Mouse (Mus musculus): Measurements from ENCODE around the gene Neurl3. TPM values are rescaled to one million over a fixed set of nuclear protein-coding genes. Genes with fewer than 3 reads are reported as not detected.

The Neurl3 gene
- polyA plus RNA-seq, 1 experiment from 2014 or later, result 0.33 TPM

GRCm38 (mm10) chr1:36302273-36302672, 27.8 kb upstream of the Neurl3 start:
- Histone ChIP-seq H3K27ac (ENCODE audit: low read depth, low read length) (no peak overlapping the region), H3K27me3 (ENCODE audit: control insufficient read depth, insufficient read depth, low read length) (peaks cover 7% of the 10 kb centered on the region), H3K36me3 (ENCODE audit: control insufficient read depth, insufficient read depth, low read length) (no peaks in the 10 kb centered on the region), H3K4me2 (no peak overlapping the region), H3K4me1 (ENCODE audit: control insufficient read depth, insufficient read depth, low read length) (peaks cover 5% of the 10 kb centered on the region), H3K9me3 (ENCODE audit: control insufficient read depth, low read length) (no peaks in the 10 kb centered on the region), H3K4me3 (ENCODE audit: low read depth, low read length) (no peak overlapping the region), H3K9ac (ENCODE audit: low read length) (no peak overlapping the region)
- peak; percentile 56 for DNase-seq (ENCODE audit: low spot score, missing footprints)
- 76% methylated on average over 8 of the region's 8 CpGs for WGBS
- ATAC-seq (ENCODE audit: low FRiP score), result no peak

GRCm38 (mm10) chr1:36300486-36300885, 26.0 kb upstream of the Neurl3 start:
- H3K9ac ChIP-seq (ENCODE audit: low read length), result no peak overlapping the region
- H3K4me2 ChIP-seq, result no peak overlapping the region
- H3K27me3 ChIP-seq (ENCODE audit: control insufficient read depth, insufficient read depth, low read length), result peaks cover 7% of the 10 kb centered on the region
- H3K27ac ChIP-seq (ENCODE audit: low read depth, low read length), result no peak overlapping the region
- H3K36me3 ChIP-seq (ENCODE audit: control insufficient read depth, insufficient read depth, low read length), result no peaks in the 10 kb centered on the region
- no peak overlapping the region for H3K4me3 ChIP-seq (ENCODE audit: low read depth, low read length)
- H3K9me3 ChIP-seq (ENCODE audit: control insufficient read depth, low read length), result no peaks in the 10 kb centered on the region
- DNase-seq (ENCODE audit: low spot score, missing footprints) (peak; percentile 66), ATAC-seq (ENCODE audit: low FRiP score) (no peak)
- peaks cover 5% of the 10 kb centered on the region for H3K4me1 ChIP-seq (ENCODE audit: control insufficient read depth, insufficient read depth, low read length)
- WGBS, result 90% methylated on average over 6 of the region's 6 CpGs

GRCm38 (mm10) chr1:36299676-36300075, 25.2 kb upstream of the Neurl3 start:
- ATAC-seq (ENCODE audit: low FRiP score) (no peak), DNase-seq (ENCODE audit: low spot score, missing footprints) (no peak)
- Histone ChIP-seq H3K4me3 (ENCODE audit: low read depth, low read length) (no peak overlapping the region), H3K4me2 (no peak overlapping the region), H3K27me3 (ENCODE audit: control insufficient read depth, insufficient read depth, low read length) (peaks cover 7% of the 10 kb centered on the region), H3K27ac (ENCODE audit: low read depth, low read length) (no peak overlapping the region), H3K9ac (ENCODE audit: low read length) (no peak overlapping the region), H3K4me1 (ENCODE audit: control insufficient read depth, insufficient read depth, low read length) (peaks cover 5% of the 10 kb centered on the region), H3K9me3 (ENCODE audit: control insufficient read depth, low read length) (no peaks in the 10 kb centered on the region), H3K36me3 (ENCODE audit: control insufficient read depth, insufficient read depth, low read length) (no peaks in the 10 kb centered on the region)
- 60% methylated on average over 2 of the region's 2 CpGs for WGBS

- no peak overlapping the region for H3K27ac ChIP-seq (ENCODE audit: low read depth, low read length)
- no peak overlapping the region for H3K4me3 ChIP-seq (ENCODE audit: low read depth, low read length)
- H3K9ac ChIP-seq (ENCODE audit: low read length), result no peak overlapping the region
- H3K4me2 ChIP-seq, result no peak overlapping the region
- peaks cover 7% of the 10 kb centered on the region for H3K27me3 ChIP-seq (ENCODE audit: control insufficient read depth, insufficient read depth, low read length)
- H3K4me1 ChIP-seq (ENCODE audit: control insufficient read depth, insufficient read depth, low read length), result peaks cover 5% of the 10 kb centered on the region
- no peaks in the 10 kb centered on the region for H3K9me3 ChIP-seq (ENCODE audit: control insufficient read depth, low read length)
- 34% methylated on average over 13 of the region's 13 CpGs for WGBS
- no peaks in the 10 kb centered on the region for H3K36me3 ChIP-seq (ENCODE audit: control insufficient read depth, insufficient read depth, low read length)
- no peak for ATAC-seq (ENCODE audit: low FRiP score)
- DNase-seq (ENCODE audit: low spot score, missing footprints), result no peak
Observed at GRCm38 (mm10) chr1:36299126-36299525, 24.6 kb upstream of the Neurl3 start.

- H3K27ac ChIP-seq (ENCODE audit: low read depth, low read length), result no peak overlapping the region
- no peaks in the 10 kb centered on the region for H3K36me3 ChIP-seq (ENCODE audit: control insufficient read depth, insufficient read depth, low read length)
- WGBS, result 81% methylated on average over 4 of the region's 4 CpGs
- peaks cover 2% of the 10 kb centered on the region for H3K4me1 ChIP-seq (ENCODE audit: control insufficient read depth, insufficient read depth, low read length)
- H3K9ac ChIP-seq (ENCODE audit: low read length), result no peak overlapping the region
- ATAC-seq (ENCODE audit: low FRiP score) (no peak), DNase-seq (ENCODE audit: low spot score, missing footprints) (no peak)
- H3K4me3 ChIP-seq (ENCODE audit: low read depth, low read length), result no peak overlapping the region
- no peak overlapping the region for H3K4me2 ChIP-seq
- peaks cover 6% of the 10 kb centered on the region for H3K27me3 ChIP-seq (ENCODE audit: control insufficient read depth, insufficient read depth, low read length)
- no peaks in the 10 kb centered on the region for H3K9me3 ChIP-seq (ENCODE audit: control insufficient read depth, low read length)
Observed at GRCm38 (mm10) chr1:36298107-36298506, 23.6 kb upstream of the Neurl3 start.

GRCm38 (mm10) chr1:36296466-36297149, 22.1 kb upstream of the Neurl3 start:
- WGBS, result 82% methylated on average over 9 of the region's 9 CpGs
- no peak overlapping the region for H3K9ac ChIP-seq (ENCODE audit: low read length)
- no peaks in the 10 kb centered on the region for H3K4me1 ChIP-seq (ENCODE audit: control insufficient read depth, insufficient read depth, low read length)
- H3K9me3 ChIP-seq (ENCODE audit: control insufficient read depth, low read length), result no peaks in the 10 kb centered on the region
- DNase-seq (ENCODE audit: low spot score, missing footprints) (peak; percentile 59), ATAC-seq (ENCODE audit: low FRiP score) (no peak)
- H3K27me3 ChIP-seq (ENCODE audit: control insufficient read depth, insufficient read depth, low read length), result peaks cover 2% of the 10 kb centered on the region
- no peak overlapping the region for H3K27ac ChIP-seq (ENCODE audit: low read depth, low read length)
- no peak overlapping the region for H3K4me3 ChIP-seq (ENCODE audit: low read depth, low read length)
- H3K36me3 ChIP-seq (ENCODE audit: control insufficient read depth, insufficient read depth, low read length), result no peaks in the 10 kb centered on the region
- no peak overlapping the region for H3K4me2 ChIP-seq

GRCm38 (mm10) chr1:36294402-36294801, 19.9 kb upstream of the Neurl3 start:
- DNase-seq (ENCODE audit: low spot score, missing footprints) (peak; percentile 14), ATAC-seq (ENCODE audit: low FRiP score) (no peak)
- H3K27me3 ChIP-seq (ENCODE audit: control insufficient read depth, insufficient read depth, low read length), result peaks cover 2% of the 10 kb centered on the region
- no peak overlapping the region for H3K4me3 ChIP-seq (ENCODE audit: low read depth, low read length)
- H3K9me3 ChIP-seq (ENCODE audit: control insufficient read depth, low read length), result no peaks in the 10 kb centered on the region
- H3K4me2 ChIP-seq, result no peak overlapping the region
- H3K36me3 ChIP-seq (ENCODE audit: control insufficient read depth, insufficient read depth, low read length), result no peaks in the 10 kb centered on the region
- H3K27ac ChIP-seq (ENCODE audit: low read depth, low read length), result no peak overlapping the region
- no peaks in the 10 kb centered on the region for H3K4me1 ChIP-seq (ENCODE audit: control insufficient read depth, insufficient read depth, low read length)
- WGBS, result 93% methylated on average over 3 of the region's 3 CpGs
- no peak overlapping the region for H3K9ac ChIP-seq (ENCODE audit: low read length)

- no peaks in the 10 kb centered on the region for H3K4me1 ChIP-seq (ENCODE audit: control insufficient read depth, insufficient read depth, low read length)
- no peak overlapping the region for H3K9ac ChIP-seq (ENCODE audit: low read length)
- peaks cover 1% of the 10 kb centered on the region; the same call in 1 of the 2 replicates for H3K27me3 ChIP-seq (ENCODE audit: control insufficient read depth, insufficient read depth, low read length)
- ATAC-seq (ENCODE audit: low FRiP score) (no peak), DNase-seq (ENCODE audit: low spot score, missing footprints) (no peak)
- H3K4me3 ChIP-seq (ENCODE audit: low read depth, low read length), result no peak overlapping the region
- no peaks in the 10 kb centered on the region for H3K36me3 ChIP-seq (ENCODE audit: control insufficient read depth, insufficient read depth, low read length)
- no peaks in the 10 kb centered on the region for H3K9me3 ChIP-seq (ENCODE audit: control insufficient read depth, low read length)
- WGBS, result 95% methylated on average over 8 of the region's 8 CpGs
- no peak overlapping the region for H3K4me2 ChIP-seq
- H3K27ac ChIP-seq (ENCODE audit: low read depth, low read length), result no peak overlapping the region
Observed at GRCm38 (mm10) chr1:36293470-36293869, 19.0 kb upstream of the Neurl3 start.

GRCm38 (mm10) chr1:36281849-36282248, 7.4 kb upstream of the Neurl3 start:
- WGBS, result 89% methylated on average over 6 of the region's 6 CpGs
- DNase-seq (ENCODE audit: low spot score, missing footprints) (no peak), ATAC-seq (ENCODE audit: low FRiP score) (no peak)

More at GRCm38 (mm10) chr1:36281849-36282248, 7.4 kb upstream of the Neurl3 start:
- Histone ChIP-seq H3K36me3 (ENCODE audit: control insufficient read depth, insufficient read depth, low read length) (no peaks in the 10 kb centered on the region), H3K27ac (ENCODE audit: low read depth, low read length) (no peak overlapping the region), H3K4me1 (ENCODE audit: control insufficient read depth, insufficient read depth, low read length) (no peaks in the 10 kb centered on the region), H3K4me2 (no peak overlapping the region), H3K9ac (ENCODE audit: low read length) (no peak overlapping the region), H3K27me3 (ENCODE audit: control insufficient read depth, insufficient read depth, low read length) (no peaks in the 10 kb centered on the region), H3K9me3 (ENCODE audit: control insufficient read depth, low read length) (no peaks in the 10 kb centered on the region), H3K4me3 (ENCODE audit: low read depth, low read length) (no peak overlapping the region)

Measured in midbrain, embryonic 11.5 days (tissue).